Mouse (Mus musculus) midbrain, postnatal 0 days (tissue): ENCODE results near the gene Cuzd1. TPM values are rescaled to one million over a fixed set of nuclear protein-coding genes. Genes with fewer than 3 reads are reported as not detected.

Source experiments
- ATAC-seq: fragments of 200-750 bp; cut with Nextera tagmentation; 2 replicates; pipeline ENCODE4 v1.8.0; 2017; ENCODE audit warnings: moderate number of reproducible peaks, mild to moderate bottlenecking, moderate TSS enrichment, moderate library complexity; ENCODE audit not compliant: low FRiP score
- DNase-seq: peaks from one replicate; pipeline ENCODE4 v3.0.0-alpha.2; 2015; ENCODE audit warnings: low spot score
- H3K27ac ChIP-seq: fragments of 300-500 bp; sonication (generic); 2 replicates; pipeline ENCODE4 v1.5.1; 2014; ENCODE audit warnings: low read depth, mild to moderate bottlenecking, low read length, mixed read lengths
- H3K27me3 ChIP-seq: fragments of 300-500 bp; sonication (generic); 2 replicates; pipeline ENCODE4 v1.6.1; 2014; ENCODE audit warnings: low read length, control low read depth, mixed read lengths; ENCODE audit not compliant: insufficient read depth
- H3K36me3 ChIP-seq: fragments of 300-500 bp; sonication (generic); 2 replicates; pipeline ENCODE4 v1.6.1; 2014; ENCODE audit warnings: low read length, control low read depth, mixed read lengths; ENCODE audit not compliant: insufficient read depth
- H3K4me1 ChIP-seq: fragments of 300-500 bp; sonication (generic); 2 replicates; pipeline ENCODE4 v1.6.1; 2014; ENCODE audit warnings: mild to moderate bottlenecking, control low read depth, antibody characterized with exemption, low read length, mixed read lengths; ENCODE audit not compliant: insufficient read depth
- H3K4me2 ChIP-seq: fragments of 300-500 bp; sonication (generic); 2 replicates; pipeline ENCODE4 v1.6.1; 2014; ENCODE audit warnings: low read depth, mild to moderate bottlenecking, low read length, mixed read lengths; ENCODE audit not compliant: poor library complexity, severe bottlenecking
- H3K4me3 ChIP-seq: fragments of 300-500 bp; sonication (generic); 2 replicates; pipeline ENCODE4 v1.5.1; 2014; ENCODE audit warnings: low read depth, mild to moderate bottlenecking, low read length, moderate library complexity
- H3K9ac ChIP-seq: fragments of 300-500 bp; sonication (generic); replicated peaks from 2 replicates; pipeline ENCODE4 v1.6.1; 2014; ENCODE audit warnings: mild to moderate bottlenecking, low read length, moderate library complexity, mixed read lengths; ENCODE audit not compliant: poor library complexity, severe bottlenecking
- H3K9me3 ChIP-seq: fragments of 300-500 bp; sonication (generic); 2 replicates; pipeline ENCODE4 v1.6.1; 2016; ENCODE audit warnings: low read length, control low read depth
- CTCF ChIP-seq: IDR thresholded peaks from 2 replicates; pipeline ENCODE4 v1.5.1; 2016; ENCODE audit warnings: antibody characterized with exemption, mild to moderate bottlenecking
- WGBS: fragments of 180-500 bp; shearing (Covaris S2); extraction: QIAGEN DNeasy Blood & Tissue Kit; methylation state at CpG from one replicate; pipeline ENCODE4 v1.1.7; 2014; 5-methylcytosine and 5-hydroxymethylcytosine counted together
- polyA plus RNA-seq: library from polyadenylated mRNA; unstranded; fragments of >200 nt; fragmentation: Nextera tagmentation; extraction: Ambion mirVana; gene quantifications from 2 replicates; pipeline ENCODE4 v1.2.1, GENCODE M21; 2015
- total RNA-seq: library from RNA; depleted of rRNA; stranded (reverse); fragments of >200 nt; gene quantifications from 2 replicates; pipeline ENCODE4 v1.2.3, GENCODE M21; 2014

Gene Cuzd1
- total and polyA plus RNA-seq, 2 experiments from 2014 or later, result 0.06 TPM; not detected in 1

- peaks cover 3% of the 10 kb centered on the region; the same call in 1 of the 2 replicates for H3K36me3 ChIP-seq
- under 1% methylated on average over 35 of the region's 35 CpGs for WGBS
- H3K27me3 ChIP-seq, result no peaks in the 10 kb centered on the region
- H3K9ac ChIP-seq, result peak overlapping the region; percentile 90
- no peaks in the 10 kb centered on the region for H3K4me1 ChIP-seq
- peak overlapping the region; percentile 94 for H3K4me3 ChIP-seq
- peak overlapping the region; percentile 77 for H3K27ac ChIP-seq
- DNase-seq, result no peak
- no peak for TF ChIP-seq CTCF
- H3K4me2 ChIP-seq, result peak overlapping the region; percentile 86
- no peaks in the 10 kb centered on the region for H3K9me3 ChIP-seq
- ATAC-seq, result peak; percentile 76
Measured at GRCm38 (mm10) chr7:131362269-131362614, 40.1 kb upstream of the Cuzd1 start.

- H3K9me3 ChIP-seq, result no peaks in the 10 kb centered on the region
- WGBS, result 99% methylated on average over 13 of the region's 13 CpGs
- no peak overlapping the region for H3K4me3 ChIP-seq
- no peak for TF ChIP-seq CTCF
- no peaks in the 10 kb centered on the region for H3K27me3 ChIP-seq
- DNase-seq (no peak), ATAC-seq (no peak)
- no peak overlapping the region for H3K9ac ChIP-seq
- H3K4me2 ChIP-seq, result no peak overlapping the region
- no peaks in the 10 kb centered on the region for H3K4me1 ChIP-seq
- H3K36me3 ChIP-seq, result peaks cover 17% of the 10 kb centered on the region; the same call in 1 of the 2 replicates
- no peak overlapping the region for H3K27ac ChIP-seq
Measured at GRCm38 (mm10) chr7:131356105-131356504, 34.0 kb upstream of the Cuzd1 start.

- no peak overlapping the region for H3K4me2 ChIP-seq
- H3K27ac ChIP-seq, result no peak overlapping the region
- no peak overlapping the region for H3K9ac ChIP-seq
- no peak for TF ChIP-seq CTCF
- no peaks in the 10 kb centered on the region for H3K4me1 ChIP-seq
- H3K27me3 ChIP-seq, result no peaks in the 10 kb centered on the region
- H3K4me3 ChIP-seq, result no peak overlapping the region
- peaks cover 24% of the 10 kb centered on the region for H3K36me3 ChIP-seq
- DNase-seq (peak; percentile 27), ATAC-seq (no peak)
- 70% methylated on average over 7 of the region's 7 CpGs for WGBS
- no peaks in the 10 kb centered on the region for H3K9me3 ChIP-seq
Measured at GRCm38 (mm10) chr7:131345856-131346541, 23.9 kb upstream of the Cuzd1 start.

- H3K36me3 ChIP-seq, result peaks cover 15% of the 10 kb centered on the region
- no peak for TF ChIP-seq CTCF
- ATAC-seq, result no peak
- no peaks in the 10 kb centered on the region for H3K27me3 ChIP-seq
- no peaks in the 10 kb centered on the region for H3K4me1 ChIP-seq
- 41% methylated on average over 8 of the region's 8 CpGs for WGBS
- no peak overlapping the region for H3K9ac ChIP-seq
- no peaks in the 10 kb centered on the region for H3K9me3 ChIP-seq
- DNase-seq, result no peak
- H3K27ac ChIP-seq, result no peak overlapping the region
- H3K4me2 ChIP-seq, result no peak overlapping the region
- no peak overlapping the region for H3K4me3 ChIP-seq
Measured at GRCm38 (mm10) chr7:131337502-131338068, 15.5 kb upstream of the Cuzd1 start.

- Histone ChIP-seq H3K36me3 (peaks cover 4% of the 10 kb centered on the region; the same call in 1 of the 2 replicates), H3K4me1 (no peaks in the 10 kb centered on the region), H3K27ac (no peak within 1 kb of the TSS), H3K4me2 (no peak within 1 kb of the TSS), H3K9me3 (no peaks in the 10 kb centered on the region), H3K27me3 (no peaks in the 10 kb centered on the region), H3K4me3 (no peak within 1 kb of the TSS), H3K9ac (no peak within 1 kb of the TSS)
- no peak for ATAC-seq
- WGBS, result 52% methylated on average over 1 of the region's 1 CpGs
- no peak for DNase-seq
- TF ChIP-seq CTCF, result no peak
Measured at GRCm38 (mm10) chr7:131333564-131333963, 11.5 kb upstream of the Cuzd1 start, which contains the start of gene Fam24a. Gene Fam24a, plus strand, starts transcription at chr7:131333864.

GRCm38 (mm10) chr7:131331688-131332087, 9.6 kb upstream of the Cuzd1 start:
- Histone ChIP-seq H3K27me3 (no peaks in the 10 kb centered on the region), H3K36me3 (no peaks in the 10 kb centered on the region), H3K9ac (no peak overlapping the region), H3K4me1 (no peaks in the 10 kb centered on the region), H3K27ac (no peak overlapping the region), H3K4me2 (no peak overlapping the region), H3K4me3 (no peak overlapping the region), H3K9me3 (no peaks in the 10 kb centered on the region)
- no peak for DNase-seq
- 77% methylated on average over 2 of the region's 2 CpGs for WGBS
- TF ChIP-seq CTCF, result no peak
- no peak for ATAC-seq
